ENCODE assay signal across 14 mouse cellular contexts in the genomic region with DNA sequence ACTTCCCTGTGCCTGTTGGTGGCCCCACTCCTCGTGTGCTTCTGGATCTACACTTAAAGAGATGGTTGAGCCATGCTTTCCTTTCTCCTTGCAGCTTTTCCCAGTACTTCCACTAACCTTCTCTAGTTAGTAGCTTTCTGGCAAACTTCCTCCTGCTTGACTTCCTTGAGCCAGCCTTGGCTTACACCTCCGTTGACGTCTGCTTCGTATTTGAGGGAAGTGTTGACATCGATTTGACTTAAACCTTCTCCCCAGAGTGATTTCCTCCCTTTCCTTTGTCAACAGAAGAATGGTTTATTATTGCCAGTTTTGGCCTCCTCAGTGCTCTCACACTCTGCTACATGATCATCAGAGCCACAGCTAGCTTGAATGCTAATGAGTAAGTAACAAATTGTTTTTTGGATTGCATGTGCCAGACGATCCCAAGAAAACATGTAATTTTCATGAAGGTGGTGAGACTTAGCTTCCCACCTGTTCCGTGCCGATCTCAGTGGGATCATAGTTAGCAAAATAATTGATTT. TPM values are rescaled to one million over a fixed set of nuclear protein-coding genes. Genes with fewer than 3 reads are reported as not detected.
DNase-seq lines count a peak whose midpoint lies in the region; ATAC-seq and TF ChIP-seq lines count a peak whose summit lies in the region.
"Had no signal": no experiment of that assay in that cellular context is flagged by ENCODE, and none has a peak within 500 bp of the region (broad histone marks: within the 10 kb centered on the region; RNA-seq: fewer than 3 reads in every experiment).

No protein-coding gene starts in this region.

- H3K4me3 ChIP-seq in heart, embryonic 11.5 days (ENCODE audit: low read depth, low read length), result no peak overlapping the region
- no peak overlapping the region for H3K4me3 ChIP-seq in heart, embryonic 12.5 days
- H3K4me3 ChIP-seq in stomach, postnatal 0 days (ENCODE audit: low read depth, low read length), result no peak overlapping the region
- H3K4me3 ChIP-seq: limb, embryonic 15.5 days had no signal

- ATAC-seq in heart, embryonic 11.5 days (replicated peaks; ENCODE audit: insufficient number of reproducible peaks, low FRiP score, low TSS enrichment), result no peak
- ATAC-seq in heart, embryonic 12.5 days (ENCODE audit: insufficient number of reproducible peaks, low FRiP score), result no peak
- peak; percentile 48 for ATAC-seq in megakaryocyte progenitor cell, adult 5-6 weeks (replicated peaks; ENCODE audit: poor library complexity)
- ATAC-seq in stomach, postnatal 0 days (ENCODE audit: low FRiP score, low TSS enrichment), result no peak
- ATAC-seq: CD4-positive, CD25-positive, alpha-beta regulatory T cell, adult 4 months; intestine, postnatal 0 days; Patski had no signal

- WGBS in heart, embryonic 11.5 days (ENCODE audit: insufficient replicate concordance), result 74% methylated on average over 8 of the region's 8 CpGs
- 65% methylated on average over 8 of the region's 8 CpGs for WGBS in heart, embryonic 12.5 days
- WGBS in stomach, postnatal 0 days, result 79% methylated on average over 8 of the region's 8 CpGs

- no peak overlapping the region for H3K4me2 ChIP-seq in heart, embryonic 11.5 days
- H3K4me2 ChIP-seq in heart, embryonic 12.5 days, result no peak overlapping the region
- no peak overlapping the region for H3K4me2 ChIP-seq in stomach, postnatal 0 days (replicated peaks; ENCODE audit: low read depth)
- H3K4me2 ChIP-seq: limb, embryonic 15.5 days had no signal

- no peaks in the 10 kb centered on the region for H3K9me3 ChIP-seq in heart, embryonic 11.5 days (replicated peaks; ENCODE audit: control insufficient read depth, low read length)
- H3K9me3 ChIP-seq in heart, embryonic 12.5 days (replicated peaks), result no peaks in the 10 kb centered on the region
- H3K9me3 ChIP-seq in stomach, postnatal 0 days (ENCODE audit: control insufficient read depth, low read length), result no peaks in the 10 kb centered on the region
- H3K9me3 ChIP-seq: limb, embryonic 15.5 days had no signal

- no peak overlapping the region for H3K27ac ChIP-seq in heart, embryonic 11.5 days (ENCODE audit: low read depth, low read length)
- H3K27ac ChIP-seq in heart, embryonic 12.5 days (ENCODE audit: poor library complexity, severe bottlenecking), result peak overlapping the region; percentile 28; the same call in 1 of the 2 replicates
- H3K27ac ChIP-seq in stomach, postnatal 0 days (replicated peaks), result no peak overlapping the region
- H3K27ac ChIP-seq: limb, embryonic 15.5 days had no signal

- H3K9ac ChIP-seq in heart, embryonic 11.5 days (ENCODE audit: low read depth, low read length), result no peak overlapping the region
- H3K9ac ChIP-seq in heart, embryonic 12.5 days, result no peak overlapping the region
- H3K9ac ChIP-seq in stomach, postnatal 0 days (ENCODE audit: low read length), result no peak overlapping the region
- H3K9ac ChIP-seq: limb, embryonic 15.5 days had no signal

- peak; percentile 91 for DNase-seq in heart, adult 11 months
- DNase-seq in lung, postnatal 10 days, result peak; percentile 18
- DNase-seq in lung, postnatal 14 days, result no peak
- no peak for DNase-seq in stomach, postnatal 0 days (ENCODE audit: low spot score)
- DNase-seq: gastrocnemius, postnatal 36 days; layer of hippocampus, postnatal 36 days; lung, postnatal 4 days had no signal

- peaks cover 10% of the 10 kb centered on the region for H3K4me1 ChIP-seq in heart, embryonic 11.5 days (ENCODE audit: control insufficient read depth, insufficient read depth, low read length)
- H3K4me1 ChIP-seq in heart, embryonic 12.5 days (replicated peaks), result peaks cover 22% of the 10 kb centered on the region
- no peaks in the 10 kb centered on the region for H3K4me1 ChIP-seq in stomach, postnatal 0 days (replicated peaks; ENCODE audit: control insufficient read depth, insufficient read depth)
- H3K4me1 ChIP-seq: limb, embryonic 15.5 days had no signal

- H3K27me3 ChIP-seq in heart, embryonic 11.5 days (ENCODE audit: control insufficient read depth, insufficient read depth, low read length), result no peaks in the 10 kb centered on the region
- no peaks in the 10 kb centered on the region for H3K27me3 ChIP-seq in heart, embryonic 12.5 days (replicated peaks)
- no peaks in the 10 kb centered on the region for H3K27me3 ChIP-seq in stomach, postnatal 0 days (ENCODE audit: control insufficient read depth, insufficient read depth, low read length)
- H3K27me3 ChIP-seq: limb, embryonic 15.5 days; Patski had no signal

- TF ChIP-seq EP300 in stomach, postnatal 0 days (optimal IDR thresholded peaks at IDR 0.05), result no peak

- TF ChIP-seq CTCF in stomach, postnatal 0 days (IDR thresholded peaks at IDR 0.05; ENCODE audit: low read depth), result no peak

- H3K36me3 ChIP-seq in heart, embryonic 11.5 days (ENCODE audit: control insufficient read depth, insufficient read depth, low read length), result no peaks in the 10 kb centered on the region
- 0 out of 2 replicates have a peak, but pooled peaks cover 3% of the 10 kb centered on the region for H3K36me3 ChIP-seq in heart, embryonic 12.5 days
- no peaks in the 10 kb centered on the region for H3K36me3 ChIP-seq in stomach, postnatal 0 days (ENCODE audit: control insufficient read depth, insufficient read depth, low read length)

RNA-seq across cellular contexts. Expression of gene Tbc1d9b, which starts 32.2 kb away (rescaled TPM):
- 20.7 and 27.3 TPM in 2 replicates for polyA plus RNA-seq in heart, embryonic 11.5 days (2014; fragmentation: Nextera tagmentation; extraction: Ambion mirVana)
- polyA plus RNA-seq in heart, embryonic 12.5 days (2016; fragmentation: Nextera tagmentation; extraction: Ambion mirVana), result 35.5 and 35.9 TPM in 2 replicates
- 38.6 and 41.5 TPM in 2 replicates for total RNA-seq in megakaryocyte progenitor cell, adult 5-6 weeks (2015)
- total RNA-seq in megakaryocyte progenitor cell, adult 5-6 weeks (2017), result 78.6 and 91.2 TPM in 2 replicates
- 13.9 and 14.5 TPM in 2 replicates for polyA plus RNA-seq in stomach, postnatal 0 days (2015; fragmentation: Nextera tagmentation; extraction: Ambion mirVana)

Comparison
In these comparisons a context has a peak if more than half of its experiments do, and no peak if none do; other contexts are left out.
1. DNase-seq: peak in heart, adult 11 months (single experiment) and lung, postnatal 10 days (single experiment); none in lung, postnatal 14 days (single experiment) and stomach, postnatal 0 days (single experiment).